Mouse (Mus musculus) hindbrain, embryonic 15.5 days (tissue): ENCODE measurements around the gene Relb. TPM values are rescaled to one million over a fixed set of nuclear protein-coding genes. Genes with fewer than 3 reads are reported as not detected.

Source experiments
- ATAC-seq: fragments of 200-750 bp; cut with Nextera tagmentation; 2 replicates; pipeline ENCODE4 v1.8.0; 2017; ENCODE audit warnings: low read depth, moderate number of reproducible peaks, moderate TSS enrichment; ENCODE audit not compliant: low FRiP score
- H3K27ac ChIP-seq: fragments of 300-500 bp; sonication (generic); replicated peaks from 2 replicates; pipeline ENCODE4 v1.5.1; 2015; ENCODE audit warnings: mild to moderate bottlenecking, inconsistent platforms
- H3K27me3 ChIP-seq: fragments of 300-500 bp; sonication (generic); 2 replicates; pipeline ENCODE4 v1.6.1; 2015; ENCODE audit warnings: control low read depth, inconsistent platforms
- H3K36me3 ChIP-seq: fragments of 300-500 bp; sonication (generic); 2 replicates; pipeline ENCODE4 v1.6.1; 2015; ENCODE audit warnings: control low read depth, inconsistent platforms
- H3K4me1 ChIP-seq: fragments of 300-500 bp; sonication (generic); replicated peaks from 2 replicates; pipeline ENCODE4 v1.6.1; 2015; ENCODE audit warnings: control low read depth, inconsistent platforms
- H3K4me2 ChIP-seq: fragments of 300-500 bp; sonication (generic); 2 replicates; pipeline ENCODE4 v1.6.1; 2015; ENCODE audit warnings: moderate library complexity, mild to moderate bottlenecking, inconsistent platforms
- H3K4me3 ChIP-seq: fragments of 300-500 bp; sonication (generic); 2 replicates; pipeline ENCODE4 v1.5.1; 2015; ENCODE audit warnings: mild to moderate bottlenecking, inconsistent platforms
- H3K9ac ChIP-seq: fragments of 300-500 bp; sonication (generic); 2 replicates; pipeline ENCODE4 v1.6.1; 2015; ENCODE audit warnings: inconsistent platforms
- H3K9me3 ChIP-seq: fragments of 300-500 bp; sonication (generic); 2 replicates; pipeline ENCODE4 v1.6.1; 2016; ENCODE audit warnings: control low read depth, inconsistent platforms
- whole genome bisulfite sequencing: fragments of 180-500 bp; shearing (Covaris S2); methylation state at CpG from one replicate; pipeline ENCODE4 v1.1.7; 2015; 5-methylcytosine and 5-hydroxymethylcytosine counted together
- polyA plus RNA-seq: library from polyadenylated mRNA; unstranded; fragments of >200 nt; fragmentation: Nextera tagmentation; extraction: Ambion mirVana; gene quantifications from 2 replicates; pipeline ENCODE4 v1.2.1, GENCODE M21; 2015

Gene Relb
- polyA plus RNA-seq, 1 experiment from 2014 or later: 7.2 TPM

DNA sequence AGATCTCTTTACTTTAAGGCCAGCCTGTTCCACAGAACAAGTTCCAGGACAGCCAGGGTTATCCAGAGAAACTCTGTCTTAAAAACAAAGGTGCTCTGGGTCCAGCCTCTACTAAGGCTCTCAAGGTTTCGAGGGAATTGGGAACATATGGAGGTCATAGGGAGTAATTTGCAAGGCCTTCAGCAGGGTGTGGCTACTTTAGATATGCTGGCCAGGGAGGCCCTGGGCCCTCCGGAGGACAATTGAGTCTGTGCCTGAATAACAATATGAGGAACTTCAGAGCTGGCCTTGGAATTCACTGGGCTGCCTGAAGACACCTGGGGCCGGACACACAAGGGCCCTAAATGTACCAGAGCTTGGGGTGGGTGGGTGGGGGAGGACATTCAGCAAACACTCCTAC, 53.7 kb downstream of the Relb start:
- peaks cover 37% of the 10 kb centered on the region for H3K4me1 ChIP-seq
- H3K36me3 ChIP-seq: peaks cover 5% of the 10 kb centered on the region; the same call in 1 of the 2 replicates
- no peak overlapping the region for H3K27ac ChIP-seq
- H3K9ac ChIP-seq: no peak overlapping the region
- no peak overlapping the region for H3K4me3 ChIP-seq
- WGBS: 55% methylated on average over 3 of the region's 3 CpGs
- no peak for ATAC-seq
- no peaks in the 10 kb centered on the region for H3K9me3 ChIP-seq
- H3K27me3 ChIP-seq: peaks cover 38% of the 10 kb centered on the region
- no peak overlapping the region for H3K4me2 ChIP-seq

GRCm38 (mm10) chr7:19573776-19574140, 55.5 kb downstream of the Relb start:
- Histone ChIP-seq H3K4me2 (peak overlapping the region; percentile 87), H3K4me3 (peak overlapping the region; percentile 77), H3K27me3 (peaks cover 34% of the 10 kb centered on the region), H3K36me3 (peaks cover 4% of the 10 kb centered on the region; the same call in 1 of the 2 replicates), H3K9me3 (no peaks in the 10 kb centered on the region), H3K27ac (peak overlapping the region; percentile 74), H3K9ac (peak overlapping the region; percentile 78), H3K4me1 (peaks cover 37% of the 10 kb centered on the region)
- WGBS: 29% methylated on average over 16 of the region's 16 CpGs
- ATAC-seq: no peak

- peak overlapping the region; percentile 78 for H3K9ac ChIP-seq
- peaks cover 37% of the 10 kb centered on the region for H3K4me1 ChIP-seq
- peaks cover 28% of the 10 kb centered on the region for H3K27me3 ChIP-seq
- peak; percentile 85 for ATAC-seq
- WGBS: under 1% methylated on average over 53 of the region's 53 CpGs
- peak overlapping the region; percentile 77 for H3K4me3 ChIP-seq
- H3K4me2 ChIP-seq: peak overlapping the region; percentile 87
- peak overlapping the region; percentile 74 for H3K27ac ChIP-seq
- H3K9me3 ChIP-seq: no peaks in the 10 kb centered on the region
- H3K36me3 ChIP-seq: peaks cover 4% of the 10 kb centered on the region; the same call in 1 of the 2 replicates
Measured at GRCm38 (mm10) chr7:19572926-19573775, 56.1 kb downstream of the Relb start.

DNA sequence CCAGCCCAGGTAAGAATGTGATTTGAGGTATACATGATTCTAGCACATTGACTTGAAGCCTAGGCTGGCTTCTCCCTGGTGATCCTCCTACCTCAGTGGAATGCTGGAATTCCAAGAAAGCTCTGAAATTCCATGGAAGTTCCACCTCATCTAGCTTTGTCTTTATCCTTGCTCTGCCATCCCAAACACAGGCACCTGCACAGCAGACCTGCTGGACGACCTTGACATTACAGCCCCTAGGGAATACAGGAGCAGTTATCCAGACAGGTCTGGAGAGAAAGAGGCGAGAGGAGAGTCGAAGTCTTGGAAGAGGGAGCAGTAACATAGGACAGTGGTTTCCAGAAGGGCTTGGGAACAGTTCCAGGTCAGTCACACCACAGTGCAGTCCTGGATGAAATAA, 59.6 kb downstream of the Relb start:
- H3K4me3 ChIP-seq: no peak overlapping the region
- no peak overlapping the region for H3K4me2 ChIP-seq
- peaks cover 13% of the 10 kb centered on the region for H3K36me3 ChIP-seq
- peaks cover 27% of the 10 kb centered on the region for H3K4me1 ChIP-seq
- H3K27ac ChIP-seq: no peak overlapping the region
- no peak for ATAC-seq
- H3K9ac ChIP-seq: no peak overlapping the region
- no peaks in the 10 kb centered on the region for H3K27me3 ChIP-seq
- no peaks in the 10 kb centered on the region for H3K9me3 ChIP-seq
- 84% methylated on average over 3 of the region's 3 CpGs for WGBS

GRCm38 (mm10) chr7:19567426-19567825, 61.8 kb downstream of the Relb start:
- H3K4me1 ChIP-seq: peaks cover 24% of the 10 kb centered on the region
- H3K27me3 ChIP-seq: no peaks in the 10 kb centered on the region
- no peaks in the 10 kb centered on the region for H3K9me3 ChIP-seq
- ATAC-seq: no peak
- WGBS: 95% methylated on average over 8 of the region's 8 CpGs
- no peak overlapping the region for H3K4me3 ChIP-seq
- H3K9ac ChIP-seq: no peak overlapping the region
- H3K36me3 ChIP-seq: peaks cover 20% of the 10 kb centered on the region
- no peak overlapping the region for H3K27ac ChIP-seq
- H3K4me2 ChIP-seq: no peak overlapping the region

DNA sequence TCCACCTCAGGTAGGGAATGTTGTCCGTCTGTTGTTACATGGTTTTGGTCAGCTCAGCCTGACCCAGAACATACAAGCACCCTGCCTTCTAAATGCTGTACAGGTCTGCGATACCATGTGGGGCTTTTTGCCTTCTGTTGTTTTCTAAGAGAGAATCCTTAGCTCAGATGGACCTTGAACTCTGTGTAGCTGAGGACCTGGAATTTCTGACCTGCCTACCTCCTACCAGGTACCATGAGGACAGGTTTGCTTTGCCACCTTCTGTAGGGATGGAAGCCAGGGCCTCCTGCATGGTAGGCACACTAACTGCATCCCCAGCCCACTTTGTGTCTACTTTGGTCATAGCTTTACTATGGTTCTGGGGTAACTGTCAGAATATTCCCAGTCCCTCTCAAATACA, 63.4 kb downstream of the Relb start:
- Histone ChIP-seq H3K9me3 (no peaks in the 10 kb centered on the region), H3K36me3 (peaks cover 20% of the 10 kb centered on the region), H3K27me3 (no peaks in the 10 kb centered on the region), H3K4me3 (no peak overlapping the region), H3K4me1 (peaks cover 16% of the 10 kb centered on the region), H3K4me2 (no peak overlapping the region), H3K9ac (no peak overlapping the region), H3K27ac (no peak overlapping the region)
- no peak for ATAC-seq
- WGBS: 96% methylated on average over 2 of the region's 2 CpGs

DNA sequence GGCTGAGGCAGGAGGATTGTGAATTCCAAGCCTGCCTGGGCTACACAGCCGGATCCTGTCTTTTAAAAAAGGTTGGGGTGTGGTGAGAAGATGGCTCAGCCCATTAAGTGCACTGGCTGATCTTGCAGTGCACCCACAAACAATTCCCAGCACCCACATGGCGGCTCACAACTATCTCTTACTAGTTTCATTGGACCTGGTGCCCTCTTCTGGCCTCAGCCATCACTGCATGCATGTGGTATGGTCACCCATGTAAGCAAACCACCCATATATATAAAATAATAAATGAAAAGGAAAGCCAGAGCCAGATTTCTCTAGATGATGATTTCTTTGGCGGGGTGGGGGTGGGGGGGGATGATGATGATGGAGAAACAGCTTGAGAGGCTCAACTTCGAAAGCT, 64.8 kb downstream of the Relb start:
- Histone ChIP-seq H3K4me3 (no peak overlapping the region), H3K9ac (no peak overlapping the region), H3K4me1 (peaks cover 29% of the 10 kb centered on the region), H3K4me2 (no peak overlapping the region), H3K9me3 (no peaks in the 10 kb centered on the region), H3K27me3 (no peaks in the 10 kb centered on the region), H3K36me3 (peaks cover 16% of the 10 kb centered on the region), H3K27ac (no peak overlapping the region)
- ATAC-seq: no peak
- WGBS: 87% methylated on average over 4 of the region's 4 CpGs

GRCm38 (mm10) chr7:19563884-19564283, 65.4 kb downstream of the Relb start:
- no peaks in the 10 kb centered on the region for H3K9me3 ChIP-seq
- H3K27me3 ChIP-seq: no peaks in the 10 kb centered on the region
- H3K4me1 ChIP-seq: peaks cover 35% of the 10 kb centered on the region
- no peak overlapping the region for H3K4me2 ChIP-seq
- no peak for ATAC-seq
- no peak overlapping the region for H3K4me3 ChIP-seq
- no peak overlapping the region for H3K9ac ChIP-seq
- no peak overlapping the region for H3K27ac ChIP-seq
- peaks cover 16% of the 10 kb centered on the region for H3K36me3 ChIP-seq
- WGBS: 88% methylated on average over 3 of the region's 3 CpGs

GRCm38 (mm10) chr7:19562643-19563410, 66.4 kb downstream of the Relb start, which contains the start of gene Ppp1r37:
Ppp1r37 (minus strand) TSS chr7:19563076.
- Histone ChIP-seq H3K4me1 (peaks cover 46% of the 10 kb centered on the region), H3K27ac (peak within 1 kb of the TSS; percentile 92), H3K9ac (peak within 1 kb of the TSS; percentile 87), H3K4me3 (peak within 1 kb of the TSS; percentile 79), H3K36me3 (peaks cover 16% of the 10 kb centered on the region), H3K9me3 (no peaks in the 10 kb centered on the region), H3K4me2 (peak within 1 kb of the TSS; percentile 95), H3K27me3 (no peaks in the 10 kb centered on the region)
- ATAC-seq: peak; percentile 31; the same call in 1 of the 2 replicates
- 1% methylated on average over 19 of the region's 19 CpGs for WGBS

- Histone ChIP-seq H3K36me3 (peaks cover 16% of the 10 kb centered on the region), H3K4me3 (peak overlapping the region; percentile 79), H3K27ac (peak overlapping the region; percentile 92), H3K9me3 (no peaks in the 10 kb centered on the region), H3K4me1 (peaks cover 53% of the 10 kb centered on the region), H3K4me2 (peak overlapping the region; percentile 95), H3K9ac (peak overlapping the region; percentile 87), H3K27me3 (no peaks in the 10 kb centered on the region)
- WGBS: under 1% methylated on average over 102 of the region's 102 CpGs
- peak; percentile 91 for ATAC-seq
Measured at GRCm38 (mm10) chr7:19561765-19562642, 67.2 kb downstream of the Relb start.

DNA sequence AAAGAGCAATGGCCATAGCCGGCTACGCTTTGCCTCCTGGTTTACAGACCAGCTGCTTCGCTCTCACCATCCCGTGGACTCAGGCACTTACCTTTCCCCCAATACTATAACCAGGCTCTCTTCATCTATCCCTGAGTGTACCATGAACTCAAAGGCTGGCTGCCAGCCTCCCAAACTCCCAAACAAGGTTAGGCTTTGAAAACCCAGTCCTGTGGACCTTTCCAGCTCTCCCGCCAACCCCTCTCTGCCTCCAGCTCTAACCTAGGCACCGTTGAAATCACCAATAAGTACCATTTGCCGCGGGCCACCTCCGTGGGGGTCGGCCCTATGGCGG, 67.8 kb downstream of the Relb start:
- Histone ChIP-seq H3K27me3 (no peaks in the 10 kb centered on the region), H3K4me1 (peaks cover 59% of the 10 kb centered on the region), H3K4me3 (peak overlapping the region; percentile 79), H3K27ac (peak overlapping the region; percentile 92), H3K4me2 (peak overlapping the region; percentile 95), H3K36me3 (peaks cover 16% of the 10 kb centered on the region), H3K9me3 (no peaks in the 10 kb centered on the region), H3K9ac (peak overlapping the region; percentile 87)
- ATAC-seq: no peak; the same call in 1 of the 2 replicates
- WGBS: under 1% methylated on average over 11 of the region's 11 CpGs
